Mouse (Mus musculus) hindbrain, embryonic 15.5 days (tissue): ENCODE measurements around the gene Csf1. TPM values are rescaled to one million over a fixed set of nuclear protein-coding genes. Genes with fewer than 3 reads are reported as not detected.
A peak's percentile ranks its signal among the peaks of the same experiment; 100 is the strongest.

Experiments
- ATAC-seq: fragments of 200-750 bp; cut with Nextera tagmentation; 2 replicates; pipeline ENCODE4 v1.8.0; 2017; ENCODE audit warnings: low read depth, moderate number of reproducible peaks, moderate TSS enrichment; ENCODE audit not compliant: low FRiP score
- H3K27ac ChIP-seq: fragments of 300-500 bp; sonication (generic); replicated peaks from 2 replicates; pipeline ENCODE4 v1.5.1; 2015; ENCODE audit warnings: mild to moderate bottlenecking, inconsistent platforms
- H3K27me3 ChIP-seq: fragments of 300-500 bp; sonication (generic); 2 replicates; pipeline ENCODE4 v1.6.1; 2015; ENCODE audit warnings: control low read depth, inconsistent platforms
- H3K36me3 ChIP-seq: fragments of 300-500 bp; sonication (generic); 2 replicates; pipeline ENCODE4 v1.6.1; 2015; ENCODE audit warnings: control low read depth, inconsistent platforms
- H3K4me1 ChIP-seq: fragments of 300-500 bp; sonication (generic); replicated peaks from 2 replicates; pipeline ENCODE4 v1.6.1; 2015; ENCODE audit warnings: control low read depth, inconsistent platforms
- H3K4me2 ChIP-seq: fragments of 300-500 bp; sonication (generic); 2 replicates; pipeline ENCODE4 v1.6.1; 2015; ENCODE audit warnings: moderate library complexity, mild to moderate bottlenecking, inconsistent platforms
- H3K4me3 ChIP-seq: fragments of 300-500 bp; sonication (generic); 2 replicates; pipeline ENCODE4 v1.5.1; 2015; ENCODE audit warnings: mild to moderate bottlenecking, inconsistent platforms
- H3K9ac ChIP-seq: fragments of 300-500 bp; sonication (generic); 2 replicates; pipeline ENCODE4 v1.6.1; 2015; ENCODE audit warnings: inconsistent platforms
- H3K9me3 ChIP-seq: fragments of 300-500 bp; sonication (generic); 2 replicates; pipeline ENCODE4 v1.6.1; 2016; ENCODE audit warnings: control low read depth, inconsistent platforms
- WGBS: fragments of 180-500 bp; shearing (Covaris S2); methylation state at CpG from one replicate; pipeline ENCODE4 v1.1.7; 2015; 5-methylcytosine and 5-hydroxymethylcytosine counted together
- polyA plus RNA-seq: library from polyadenylated mRNA; unstranded; fragments of >200 nt; fragmentation: Nextera tagmentation; extraction: Ambion mirVana; gene quantifications from 2 replicates; pipeline ENCODE4 v1.2.1, GENCODE M21; 2015

Gene Csf1
- polyA plus RNA-seq, 1 experiment from 2014 or later = 7.9 TPM

DNA sequence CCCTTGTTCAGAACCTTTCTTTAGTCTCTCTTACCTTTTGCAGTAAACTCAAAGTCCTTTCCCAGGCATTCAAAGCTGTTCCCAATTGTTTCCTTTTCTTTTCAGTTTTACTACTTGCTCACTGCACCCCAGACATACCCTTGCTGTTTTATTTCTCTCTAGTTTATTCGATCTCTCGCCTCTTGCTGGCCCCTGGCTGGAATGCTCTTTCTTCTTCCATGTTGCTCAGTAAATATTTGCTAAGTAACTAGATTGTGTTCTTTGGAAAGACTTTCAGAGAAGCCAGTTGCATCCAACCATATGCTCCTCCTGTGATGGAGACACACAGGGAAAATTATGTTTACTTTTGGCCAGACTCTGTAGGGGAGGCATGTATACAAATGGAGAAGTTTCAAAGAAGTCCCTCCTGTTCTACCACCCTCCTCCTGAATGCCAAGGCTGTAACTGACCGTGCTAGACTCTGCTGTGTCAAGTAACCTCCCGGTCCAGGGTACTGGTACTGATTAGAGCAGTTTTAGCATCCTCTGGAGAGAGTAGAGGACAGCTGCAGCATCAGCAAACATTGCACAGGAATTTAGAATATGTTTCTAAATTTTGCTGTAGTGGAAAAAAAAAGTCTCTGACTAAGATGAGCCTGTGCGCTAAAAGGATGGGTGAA lies 45.9 kb downstream of the Csf1 start:
- Histone ChIP-seq H3K36me3 (no peaks in the 10 kb centered on the region), H3K4me1 (no peaks in the 10 kb centered on the region), H3K9me3 (no peaks in the 10 kb centered on the region), H3K4me3 (no peak overlapping the region), H3K4me2 (no peak overlapping the region), H3K27me3 (no peaks in the 10 kb centered on the region), H3K27ac (no peak overlapping the region), H3K9ac (no peak overlapping the region)
- WGBS = 76% methylated on average over 5 of the region's 5 CpGs
- no peak for ATAC-seq

DNA sequence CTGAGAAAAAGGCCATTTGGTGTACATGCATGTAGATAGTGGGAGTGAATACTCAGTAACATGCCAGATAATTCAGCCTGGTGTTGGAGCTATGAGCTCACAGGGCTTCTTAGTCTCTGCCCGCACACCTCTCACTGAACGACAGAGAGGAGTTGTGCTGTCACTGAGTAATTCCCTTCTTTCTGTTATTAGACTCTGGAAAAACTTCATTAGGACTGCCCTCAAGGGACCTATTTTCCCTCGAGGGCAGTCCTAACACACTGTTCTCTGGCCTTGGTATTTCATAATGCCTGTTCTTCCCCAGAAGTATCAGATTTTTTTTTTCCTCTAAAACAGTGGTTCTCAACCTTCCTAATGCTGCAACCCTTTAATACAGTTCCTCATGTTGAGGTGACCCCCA lies 48.2 kb downstream of the Csf1 start:
- H3K9me3 ChIP-seq = no peaks in the 10 kb centered on the region
- H3K36me3 ChIP-seq = no peaks in the 10 kb centered on the region
- no peaks in the 10 kb centered on the region for H3K4me1 ChIP-seq
- no peaks in the 10 kb centered on the region for H3K27me3 ChIP-seq
- no peak overlapping the region for H3K9ac ChIP-seq
- no peak overlapping the region for H3K27ac ChIP-seq
- no peak overlapping the region for H3K4me3 ChIP-seq
- H3K4me2 ChIP-seq = no peak overlapping the region
- WGBS = 69% methylated on average over 3 of the region's 3 CpGs
- ATAC-seq = no peak

DNA sequence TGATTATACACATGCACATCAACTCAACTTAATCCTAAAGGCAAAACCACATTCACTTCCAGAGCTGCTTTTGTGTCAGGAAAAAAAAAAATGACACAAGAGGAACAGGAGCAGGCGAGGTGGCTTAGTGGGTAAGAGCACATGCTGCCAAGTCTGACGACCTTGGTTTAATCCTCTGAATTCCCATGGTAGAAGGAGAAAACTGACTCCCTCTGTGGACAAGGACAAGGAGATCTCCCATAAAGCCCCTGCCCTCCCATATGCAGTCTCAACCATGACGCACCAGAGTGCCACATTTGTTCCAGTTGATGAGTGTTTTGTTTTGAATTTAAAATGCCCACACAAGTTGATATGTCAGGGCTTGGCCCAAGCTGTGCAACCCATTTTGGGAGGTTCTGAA lies 51.1 kb downstream of the Csf1 start:
- Histone ChIP-seq H3K27ac (no peak overlapping the region), H3K9ac (no peak overlapping the region), H3K4me2 (no peak overlapping the region), H3K4me3 (no peak overlapping the region), H3K4me1 (no peaks in the 10 kb centered on the region), H3K27me3 (no peaks in the 10 kb centered on the region), H3K36me3 (no peaks in the 10 kb centered on the region), H3K9me3 (no peaks in the 10 kb centered on the region)
- ATAC-seq = no peak
- 57% methylated on average over 3 of the region's 3 CpGs for WGBS

DNA sequence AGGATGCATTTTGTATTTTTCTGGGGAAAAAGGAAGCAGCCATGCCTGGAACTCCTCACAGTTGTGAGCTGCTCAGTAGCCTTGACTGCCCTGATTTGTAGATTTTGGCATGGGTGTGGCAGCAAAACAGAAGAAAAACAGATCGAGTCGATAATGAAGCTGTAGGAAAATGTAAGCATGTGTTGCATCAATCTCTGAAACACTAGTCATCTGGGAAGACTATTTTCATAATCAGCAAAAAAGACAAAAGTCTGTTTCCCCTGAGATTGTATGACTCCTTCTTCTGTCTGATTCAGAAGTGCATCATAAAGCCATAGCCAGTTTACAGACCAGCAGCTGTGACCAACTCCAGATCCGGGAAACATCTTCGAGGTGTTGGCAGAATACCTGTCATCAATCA lies 53.0 kb downstream of the Csf1 start:
- Histone ChIP-seq H3K4me2 (no peak overlapping the region), H3K9ac (no peak overlapping the region), H3K27ac (no peak overlapping the region), H3K4me1 (no peaks in the 10 kb centered on the region), H3K4me3 (no peak overlapping the region), H3K27me3 (no peaks in the 10 kb centered on the region), H3K9me3 (no peaks in the 10 kb centered on the region), H3K36me3 (no peaks in the 10 kb centered on the region)
- ATAC-seq = no peak
- 88% methylated on average over 4 of the region's 4 CpGs for whole genome bisulfite sequencing

DNA sequence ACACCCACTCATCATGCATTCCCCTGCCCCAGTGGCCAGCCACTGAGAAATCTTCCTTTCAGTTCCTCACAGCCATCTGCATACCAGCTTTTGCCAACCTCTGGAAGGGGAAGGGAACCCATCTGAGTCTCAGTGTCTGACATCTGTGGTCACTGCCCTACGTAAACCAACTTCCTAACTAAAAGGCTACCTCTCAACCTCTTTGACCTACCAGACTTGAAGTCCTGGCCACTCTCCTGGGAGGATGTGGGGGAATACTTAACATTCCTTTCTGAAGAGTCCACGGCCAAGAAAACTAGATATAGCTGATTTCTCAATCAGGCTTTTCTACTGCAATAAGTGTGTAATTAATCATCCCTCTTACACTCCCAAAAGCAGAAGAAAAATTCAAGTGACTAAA lies 54.1 kb downstream of the Csf1 start:
- H3K36me3 ChIP-seq = no peaks in the 10 kb centered on the region
- H3K4me1 ChIP-seq = no peaks in the 10 kb centered on the region
- H3K27ac ChIP-seq = no peak overlapping the region
- H3K4me2 ChIP-seq = no peak overlapping the region
- no peaks in the 10 kb centered on the region for H3K9me3 ChIP-seq
- no peaks in the 10 kb centered on the region for H3K27me3 ChIP-seq
- ATAC-seq = no peak
- WGBS = 73% methylated on average over 2 of the region's 2 CpGs
- no peak overlapping the region for H3K9ac ChIP-seq
- H3K4me3 ChIP-seq = no peak overlapping the region

DNA sequence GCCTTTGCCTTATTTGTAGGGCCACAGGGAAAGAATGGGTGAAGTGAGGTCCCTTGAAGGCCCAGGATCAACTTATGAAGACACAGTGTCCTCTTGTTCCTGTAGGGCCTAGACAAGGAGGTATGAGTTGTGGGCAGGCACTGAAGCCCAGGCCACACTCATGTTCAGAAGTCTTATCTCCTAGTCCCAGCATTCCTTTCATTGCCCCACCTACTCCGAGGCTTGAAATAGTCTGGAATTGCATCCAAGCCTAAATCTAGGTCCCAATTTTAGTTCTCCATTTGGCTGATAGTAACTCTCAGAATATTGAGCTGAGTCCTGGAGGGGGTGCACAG lies 55.9 kb downstream of the Csf1 start:
- no peaks in the 10 kb centered on the region for H3K9me3 ChIP-seq
- no peak overlapping the region for H3K9ac ChIP-seq
- WGBS = 95% methylated on average over 1 of the region's 1 CpGs

DNA sequence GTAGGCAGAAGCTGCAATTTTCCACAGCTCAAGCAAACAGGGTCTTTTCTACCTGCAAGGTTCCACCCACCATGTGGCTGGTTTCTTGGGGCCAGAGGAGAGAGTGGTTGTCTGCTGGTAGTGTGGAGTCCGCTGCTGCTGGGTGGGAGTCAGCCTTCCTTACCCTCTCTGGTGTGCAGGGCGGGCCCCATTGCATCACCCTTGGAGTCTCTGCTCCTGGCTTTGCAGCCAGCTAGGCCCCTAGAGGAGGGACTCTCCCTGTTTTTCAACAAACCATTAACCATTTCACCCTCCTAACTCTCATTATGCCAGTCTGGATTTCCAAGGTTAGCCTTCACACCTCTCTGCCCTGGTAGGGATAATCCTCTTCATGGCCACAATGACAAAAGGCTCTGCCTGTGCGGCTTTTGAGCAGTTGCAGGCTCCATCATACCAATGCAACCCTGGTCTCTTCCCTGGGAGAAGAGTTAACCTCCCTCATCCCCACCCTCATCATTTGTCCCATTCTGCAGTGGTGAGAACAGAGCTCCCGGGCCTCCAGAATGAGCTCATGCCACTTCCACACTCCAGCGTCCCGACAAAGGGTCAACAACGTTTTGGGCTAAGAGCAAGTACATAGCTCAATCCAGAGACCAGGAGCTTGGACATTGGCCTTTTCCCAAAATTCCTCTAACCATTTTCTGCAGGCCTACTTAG lies 56.4 kb downstream of the Csf1 start:
- no peak overlapping the region for H3K4me3 ChIP-seq
- H3K9ac ChIP-seq = no peak overlapping the region
- no peak for ATAC-seq
- WGBS = 87% methylated on average over 7 of the region's 7 CpGs
- H3K27ac ChIP-seq = no peak overlapping the region
- no peak overlapping the region for H3K4me2 ChIP-seq
- no peaks in the 10 kb centered on the region for H3K27me3 ChIP-seq
- H3K36me3 ChIP-seq = no peaks in the 10 kb centered on the region
- H3K4me1 ChIP-seq = no peaks in the 10 kb centered on the region
- H3K9me3 ChIP-seq = no peaks in the 10 kb centered on the region

More for the DNA sequence above, 55.9 kb downstream of the Csf1 start:
- ATAC-seq = no peak
- Histone ChIP-seq H3K27ac (no peak overlapping the region), H3K27me3 (no peaks in the 10 kb centered on the region), H3K4me1 (no peaks in the 10 kb centered on the region), H3K4me2 (no peak overlapping the region), H3K4me3 (no peak overlapping the region), H3K36me3 (no peaks in the 10 kb centered on the region)

DNA sequence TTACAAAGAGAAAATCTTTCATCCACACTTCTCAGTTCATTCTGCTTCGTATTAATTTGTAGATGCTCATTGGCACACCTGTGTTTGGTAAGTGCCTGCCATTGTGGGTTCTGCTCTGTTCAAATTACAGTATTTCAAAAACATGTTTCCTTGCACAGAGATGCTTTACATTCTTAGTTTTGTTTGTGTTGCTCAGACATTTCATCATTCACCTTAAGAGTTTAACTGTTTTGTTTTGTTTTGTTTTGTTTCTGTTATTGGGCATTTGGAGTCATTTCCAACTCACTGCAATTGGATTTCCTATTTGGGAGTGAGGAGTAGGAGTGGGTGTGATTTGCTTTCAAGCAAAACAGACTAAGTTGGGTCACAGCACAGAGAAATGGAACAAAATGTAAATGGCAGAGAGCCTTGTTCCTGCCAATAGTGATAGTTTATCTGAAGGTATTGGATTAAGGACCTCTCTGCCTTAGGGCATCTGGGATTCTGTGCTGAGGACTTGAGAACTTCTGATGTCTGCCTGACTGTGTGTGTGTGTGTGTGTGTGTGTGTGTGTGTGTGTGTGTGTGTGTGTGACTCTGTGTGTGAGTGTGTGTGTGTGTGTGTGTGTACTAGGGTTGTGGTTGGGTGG lies 58.4 kb downstream of the Csf1 start:
- no peaks in the 10 kb centered on the region for H3K9me3 ChIP-seq
- H3K4me1 ChIP-seq = peaks cover 4% of the 10 kb centered on the region
- H3K4me3 ChIP-seq = no peak overlapping the region
- H3K27ac ChIP-seq = no peak overlapping the region
- 93% methylated on average over 1 of the region's 1 CpGs for WGBS
- ATAC-seq = no peak
- H3K9ac ChIP-seq = no peak overlapping the region
- no peaks in the 10 kb centered on the region for H3K36me3 ChIP-seq
- no peaks in the 10 kb centered on the region for H3K27me3 ChIP-seq
- H3K4me2 ChIP-seq = no peak overlapping the region

DNA sequence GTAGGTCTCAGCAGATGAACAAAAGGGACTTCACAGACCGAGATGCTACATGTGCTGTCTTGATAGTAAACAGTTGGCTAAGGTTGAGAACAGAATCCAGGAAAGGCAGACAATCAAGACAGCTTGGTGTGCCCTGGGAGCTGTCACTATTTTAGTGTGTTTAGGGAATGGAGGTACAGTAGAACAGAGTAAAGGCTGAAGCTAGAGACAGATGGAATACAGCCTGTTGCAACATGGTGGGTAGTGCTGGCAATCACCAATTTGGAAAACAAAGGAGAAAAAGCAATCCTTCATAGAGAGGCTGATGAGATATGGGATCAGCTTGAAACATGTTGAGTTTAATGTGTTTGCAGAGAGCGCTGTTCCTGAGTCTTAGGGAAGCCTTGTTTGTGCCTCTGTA lies 59.6 kb downstream of the Csf1 start:
- Histone ChIP-seq H3K4me2 (no peak overlapping the region), H3K9me3 (no peaks in the 10 kb centered on the region), H3K9ac (no peak overlapping the region), H3K4me3 (no peak overlapping the region), H3K36me3 (no peaks in the 10 kb centered on the region), H3K27ac (no peak overlapping the region), H3K4me1 (peaks cover 6% of the 10 kb centered on the region), H3K27me3 (no peaks in the 10 kb centered on the region)
- no peak for ATAC-seq
- WGBS = 88% methylated on average over 2 of the region's 2 CpGs

DNA sequence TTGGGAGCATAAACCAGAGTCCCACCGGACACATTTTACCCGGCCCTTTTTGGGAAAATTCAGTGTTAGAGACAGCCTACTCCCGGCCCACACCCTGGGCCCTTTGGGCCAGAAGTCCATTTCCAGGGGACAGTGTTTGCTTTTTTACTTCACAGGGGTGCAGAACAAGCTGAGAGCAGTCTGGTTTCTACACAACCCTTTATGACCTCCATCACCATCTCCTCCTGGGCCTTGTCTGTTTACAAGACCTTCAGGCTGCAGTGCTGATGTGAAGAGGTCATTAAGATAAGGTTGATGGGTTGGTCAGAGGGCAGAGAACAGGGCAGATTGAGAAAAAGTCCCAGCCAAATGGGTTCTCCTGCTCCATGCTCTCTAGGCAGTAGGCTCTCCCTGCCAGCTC lies 63.4 kb downstream of the Csf1 start:
- Histone ChIP-seq H3K27me3 (no peaks in the 10 kb centered on the region), H3K4me1 (peaks cover 39% of the 10 kb centered on the region), H3K27ac (no peak overlapping the region), H3K4me3 (peak overlapping the region; percentile 62), H3K9ac (no peak overlapping the region), H3K4me2 (peak overlapping the region; percentile 49), H3K36me3 (no peaks in the 10 kb centered on the region), H3K9me3 (no peaks in the 10 kb centered on the region)
- ATAC-seq = peak; percentile 6
- 44% methylated on average over 3 of the region's 3 CpGs for WGBS

DNA sequence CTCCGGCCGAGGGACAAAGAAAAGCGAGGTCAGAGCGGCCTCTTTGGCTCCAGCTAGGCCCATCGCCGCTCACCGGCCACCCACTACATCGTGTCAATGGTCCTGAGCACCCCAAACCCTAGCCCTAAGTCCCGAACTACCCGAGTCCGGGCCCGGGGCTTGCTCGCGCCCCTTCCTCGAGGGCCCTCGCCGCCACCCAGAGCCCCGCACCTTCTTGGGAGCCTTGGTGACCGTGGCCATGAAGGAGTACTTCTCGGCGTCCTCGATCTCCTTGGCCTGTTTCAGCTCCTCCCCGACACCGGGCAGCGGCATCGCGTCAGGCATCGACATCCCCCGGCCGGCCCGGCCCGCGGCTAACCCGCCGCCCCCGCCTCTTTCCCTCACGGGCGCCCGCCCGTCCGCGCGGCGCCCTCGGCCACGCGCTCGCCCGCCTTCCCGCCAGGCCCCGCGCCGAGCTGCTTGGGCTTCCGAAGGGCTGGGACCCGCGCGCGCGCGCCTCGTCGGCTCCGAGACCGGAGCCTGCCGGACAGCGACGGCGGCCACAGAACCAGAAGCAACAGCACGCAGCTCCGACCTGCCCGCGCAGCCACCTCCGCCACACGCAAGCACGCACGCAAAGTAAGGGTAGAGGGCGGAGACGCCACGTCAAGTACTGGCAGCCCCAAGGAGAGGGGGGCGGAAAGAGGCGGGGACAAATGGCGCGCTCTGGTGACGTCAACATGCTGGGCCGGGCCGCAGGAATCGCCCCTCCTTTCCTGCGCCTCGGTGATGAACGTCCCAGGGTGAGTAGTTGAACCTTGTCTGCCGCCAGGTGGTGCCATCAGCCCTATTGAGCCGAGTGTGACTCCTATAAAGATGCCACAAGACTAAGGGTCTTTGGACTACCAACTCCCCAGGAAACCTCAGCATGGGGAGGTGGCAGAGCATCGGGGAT lies 64.1 kb downstream of the Csf1 start, which contains the start of gene Ahcyl1:
Gene Ahcyl1 (minus strand): TSS at position 613 of the 934 bp plus-strand sequence.
- 0 out of 2 replicates have a peak, but pooled peaks cover 2% of the 10 kb centered on the region for H3K36me3 ChIP-seq

More for the DNA sequence above, 64.1 kb downstream of the Csf1 start, which contains the start of gene Ahcyl1:
- Histone ChIP-seq H3K27me3 (no peaks in the 10 kb centered on the region), H3K9me3 (no peaks in the 10 kb centered on the region), H3K4me3 (peak within 1 kb of the TSS; percentile 62), H3K9ac (peak within 1 kb of the TSS; percentile 76), H3K4me1 (peaks cover 46% of the 10 kb centered on the region), H3K27ac (peak within 1 kb of the TSS; percentile 85), H3K4me2 (peak within 1 kb of the TSS; percentile 79)
- peak; percentile 98 for ATAC-seq
- WGBS = 1% methylated on average over 90 of the region's 93 CpGs
